Mouse (Mus musculus) kidney, adult 11 months (tissue): Measurements from ENCODE around the gene Rbbp5.
A peak's percentile ranks its signal among the peaks of the same experiment; 100 is the strongest.
"Not testable (repeated sequence)": the region's sequence is repeated elsewhere in the genome, so short reads cannot be mapped to it uniquely, and the experiment has no call there.

Experiments used
- DNase-seq: peaks from one replicate; pipeline ENCODE4 v3.0.0; 2022

Rbbp5 gene

DNA sequence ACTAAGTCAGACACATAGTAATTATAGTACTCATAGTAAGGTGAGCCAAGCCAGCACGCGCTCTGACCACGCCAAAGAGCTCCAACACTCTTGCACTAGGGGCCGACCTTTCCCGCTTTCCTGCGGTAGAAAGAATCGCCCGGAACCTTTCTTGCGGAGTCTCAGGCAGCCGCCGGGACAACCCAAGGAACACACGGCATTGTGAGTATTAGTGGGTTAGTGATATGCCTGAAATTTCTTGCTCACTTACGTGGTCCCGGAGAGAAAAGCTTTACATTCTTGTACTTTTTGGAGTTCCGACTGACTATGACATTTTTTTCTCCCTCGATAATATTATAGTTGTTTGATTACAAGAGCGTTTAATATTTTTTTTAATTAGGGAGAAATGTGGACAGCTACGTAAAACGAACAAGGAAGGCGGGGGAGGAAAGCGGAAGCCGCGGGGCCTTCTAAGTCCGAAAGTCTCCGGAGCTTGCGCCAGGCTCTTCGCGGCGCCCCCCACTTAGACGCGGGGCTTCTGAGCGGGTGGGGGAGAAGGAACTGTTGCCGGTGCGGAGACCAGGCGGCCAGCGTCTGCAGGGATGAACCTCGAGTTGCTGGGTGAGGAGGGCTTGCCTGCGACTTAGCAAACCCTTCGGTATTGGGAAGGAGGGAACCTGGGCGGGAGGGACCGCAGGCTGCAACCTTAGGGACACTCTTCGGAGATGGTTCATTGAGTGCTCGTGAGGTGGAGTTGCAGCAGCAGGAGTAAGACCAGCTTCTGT is at the start of gene Rbbp5:
Gene Rbbp5, plus strand, starts transcription at position 438 of the 764 bp plus-strand sequence.
- peak; percentile 82 for DNase-seq

DNA sequence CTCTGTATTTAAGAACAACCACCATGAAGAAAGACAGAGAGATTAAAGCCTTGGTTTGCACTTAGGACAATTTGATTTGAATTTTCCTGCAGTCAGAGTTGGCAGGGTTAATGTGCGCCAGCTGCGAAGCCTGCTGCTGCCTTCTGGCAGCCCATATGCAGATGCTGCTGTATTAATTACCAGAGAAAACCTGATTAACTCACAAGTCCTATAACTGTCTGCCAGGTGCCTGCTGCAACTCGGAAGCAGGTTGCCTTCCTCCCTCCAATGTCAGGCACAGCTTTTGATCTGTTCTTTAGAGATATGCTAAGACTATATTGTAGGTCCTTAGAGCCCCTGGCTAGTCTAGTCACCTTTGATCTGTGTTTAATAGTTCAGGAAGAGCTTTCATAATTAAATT is 46.3 kb upstream of the Rbbp5 start:
- DNase-seq, result no peak

DNA sequence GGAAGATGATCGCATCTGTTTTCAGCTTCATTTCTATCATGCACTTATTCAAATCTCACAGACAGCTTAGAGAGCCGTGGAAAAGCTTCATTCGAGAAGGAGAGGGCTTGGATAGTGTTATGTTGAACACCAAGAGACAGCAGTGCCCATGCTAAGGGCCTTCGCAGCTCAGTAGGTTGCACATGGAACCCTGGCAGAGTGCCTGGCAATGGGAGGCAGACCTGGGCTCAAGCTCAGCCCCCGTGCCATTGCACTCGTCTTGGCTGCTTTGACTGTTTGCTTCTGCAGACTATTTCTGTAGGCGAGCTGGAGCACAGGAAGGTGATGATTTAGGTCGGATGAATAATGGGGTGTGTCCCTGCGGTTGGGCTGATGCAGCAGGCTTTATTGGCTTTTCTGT is 45.4 kb upstream of the Rbbp5 start:
- DNase-seq, result peak; percentile 52

DNA sequence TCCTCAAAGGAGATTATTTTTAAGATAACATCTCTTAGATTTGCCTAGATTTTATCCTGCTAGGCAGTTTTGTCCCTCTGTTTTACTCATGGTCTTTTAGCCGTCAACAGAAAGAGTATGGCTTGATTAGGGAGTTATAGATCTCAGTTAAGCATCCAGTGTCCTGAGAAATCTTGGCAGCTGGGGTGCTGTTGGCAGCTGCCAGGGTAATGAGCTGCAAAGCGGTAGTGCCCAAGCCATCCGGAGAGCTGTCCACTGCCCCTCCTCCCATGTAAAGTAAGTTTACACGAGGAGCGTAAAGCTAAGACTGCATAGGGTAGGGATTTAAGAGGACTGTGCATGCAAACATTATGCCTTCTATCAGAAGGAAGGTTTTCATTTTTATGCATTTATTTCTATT is 43.8 kb upstream of the Rbbp5 start:
- no peak for DNase-seq

DNA sequence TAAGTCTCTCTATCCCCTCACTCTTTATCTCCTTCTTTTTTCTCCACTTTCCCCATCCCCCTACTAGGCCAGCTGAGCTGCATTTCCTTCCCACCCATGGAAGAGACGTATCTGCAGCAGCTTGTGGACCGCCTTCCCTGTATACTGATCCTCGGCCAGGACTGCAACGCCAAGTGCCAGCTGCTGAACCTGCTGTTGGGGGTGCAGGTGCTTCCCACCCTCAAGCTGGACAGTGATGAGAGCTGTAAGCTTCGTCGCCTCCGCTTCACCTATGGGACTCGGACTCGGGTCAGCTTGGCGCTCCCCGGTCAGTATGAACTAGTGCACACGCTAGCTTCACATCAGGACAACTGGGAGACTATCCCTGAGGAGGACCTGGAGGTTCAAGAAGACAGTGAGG is 43.1 kb upstream of the Rbbp5 start:
- no peak for DNase-seq

DNA sequence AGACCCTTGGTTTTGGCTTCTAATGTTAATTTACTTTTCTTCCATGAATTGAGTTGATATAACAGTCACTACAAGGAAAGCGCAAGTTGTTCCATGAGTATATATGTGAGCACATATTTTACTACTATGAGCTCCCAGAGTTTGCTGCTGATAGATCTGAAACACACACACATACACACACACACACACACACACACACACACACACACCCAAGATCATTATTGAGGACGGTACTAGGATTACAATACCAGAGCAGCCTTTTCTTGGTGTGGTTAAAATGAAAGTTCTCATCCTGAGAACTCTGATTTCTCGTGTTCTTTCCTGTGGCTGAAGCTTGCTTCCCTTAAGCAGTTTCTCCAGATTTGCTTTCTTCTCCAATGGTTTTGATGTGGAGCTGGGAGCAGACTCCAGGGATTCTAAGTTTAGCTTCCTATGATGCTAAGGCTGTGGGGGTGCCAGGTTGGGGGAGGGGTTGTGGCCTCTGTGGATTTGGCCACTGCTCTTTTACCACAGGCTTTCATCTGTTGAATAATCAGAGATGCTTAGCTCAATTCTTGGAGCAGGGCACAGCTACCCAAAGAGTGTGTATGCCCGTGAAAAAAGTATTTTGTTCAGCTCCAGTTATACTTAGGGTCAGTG is 40.7 kb upstream of the Rbbp5 start:
- DNase-seq, result no peak

DNA sequence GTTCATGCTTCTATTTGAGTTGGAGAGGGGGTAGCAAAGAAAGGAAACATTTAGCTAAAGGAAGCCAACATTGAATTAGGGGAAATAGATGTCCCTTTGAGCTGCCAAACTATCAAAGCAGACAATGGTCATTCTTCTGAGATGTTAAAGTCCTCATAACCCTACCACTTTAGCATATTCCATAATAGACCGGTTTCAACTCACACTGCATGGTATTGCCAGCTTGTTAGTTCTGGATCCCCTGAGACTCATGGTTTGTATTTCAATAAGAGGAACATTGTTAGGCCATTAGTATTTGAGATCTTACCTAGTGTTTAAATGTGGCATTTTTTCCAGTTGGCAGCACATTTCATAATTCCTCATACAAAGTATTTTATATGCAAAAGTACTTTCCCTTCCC is 40.2 kb upstream of the Rbbp5 start:
- no peak for DNase-seq

DNA sequence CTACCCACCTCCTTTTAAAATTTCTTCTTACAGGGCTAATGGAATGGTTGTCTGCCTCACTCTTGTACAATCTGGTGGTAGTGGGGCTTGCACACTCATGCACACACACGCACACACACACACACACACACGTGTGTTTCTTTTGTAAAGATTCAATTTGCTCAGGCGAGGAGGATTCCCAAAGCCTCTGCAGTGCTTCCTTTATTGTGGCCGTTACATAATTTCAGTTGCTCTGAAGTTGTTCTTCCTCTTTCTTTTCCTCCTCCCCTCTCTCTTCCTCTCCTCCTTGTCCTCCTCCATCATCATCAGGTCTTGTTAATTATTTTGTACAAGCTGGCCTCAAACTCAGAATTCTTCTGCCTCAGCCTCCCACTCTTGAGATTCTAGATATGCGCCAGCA is 39.8 kb upstream of the Rbbp5 start:
- no peak for DNase-seq

DNA sequence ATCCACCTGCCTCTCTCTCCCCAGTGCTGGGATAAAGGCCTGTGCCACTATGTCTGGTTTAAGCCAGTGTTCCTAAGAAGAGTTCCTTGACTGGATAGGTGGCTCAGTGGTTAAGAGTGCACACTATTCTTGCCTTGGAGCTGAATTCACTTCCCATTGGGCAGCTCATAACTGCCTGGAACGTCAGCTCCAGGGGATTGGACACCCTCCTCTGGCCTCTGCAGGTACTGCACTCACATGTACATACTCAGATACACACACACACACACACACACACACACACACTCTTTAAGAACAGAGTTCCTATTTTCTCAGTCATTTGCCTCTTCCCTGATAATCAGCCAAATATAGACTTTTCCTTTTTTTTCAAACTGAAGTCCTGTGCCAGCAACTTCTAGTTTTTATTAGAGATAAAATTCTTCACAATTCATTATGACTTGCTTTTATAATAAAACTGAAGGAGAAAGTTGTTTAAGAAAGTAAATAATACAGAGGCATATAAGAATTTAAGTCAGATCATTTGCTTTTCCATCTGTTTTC is 36.2 kb upstream of the Rbbp5 start:
- no peak for DNase-seq

DNA sequence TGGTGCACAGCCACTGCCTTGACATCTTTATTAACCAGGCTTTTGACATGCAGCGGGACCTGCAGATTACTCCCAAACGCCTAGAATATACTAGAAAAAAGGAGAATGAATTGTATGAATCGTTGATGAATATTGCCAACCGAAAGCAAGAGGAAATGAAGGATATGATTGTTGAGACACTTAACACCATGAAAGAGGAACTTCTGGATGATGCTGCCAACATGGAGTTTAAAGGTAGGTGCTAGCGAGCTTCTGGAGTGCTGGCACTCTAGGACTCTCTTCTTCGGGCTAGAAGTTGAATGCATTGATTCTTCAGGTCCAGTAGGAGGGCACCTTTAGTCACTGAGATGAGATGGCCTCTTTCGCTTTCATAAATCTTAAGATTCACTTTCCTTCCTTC is 27.4 kb upstream of the Rbbp5 start:
- no peak for DNase-seq

DNA sequence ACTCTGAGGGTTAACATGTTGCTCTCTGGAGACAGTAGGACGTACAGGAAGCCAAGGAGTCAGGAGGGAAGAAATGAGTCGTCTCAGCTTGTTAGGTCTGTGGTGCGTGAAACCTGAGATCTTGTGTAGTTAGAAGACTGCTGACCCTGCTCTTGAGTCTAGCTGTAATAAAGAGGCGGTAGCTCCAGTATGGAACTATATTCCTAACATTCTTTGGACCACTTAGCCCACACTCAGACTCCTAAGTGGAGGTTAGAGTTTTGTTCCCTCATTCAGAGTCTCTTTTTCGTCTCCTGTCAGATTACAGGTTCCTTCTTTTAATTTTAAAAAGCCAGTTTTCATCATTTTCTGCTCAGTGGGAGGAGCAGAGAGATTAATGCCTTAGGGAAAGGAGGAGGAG is 12.5 kb upstream of the Rbbp5 start:
- DNase-seq, result no peak

DNA sequence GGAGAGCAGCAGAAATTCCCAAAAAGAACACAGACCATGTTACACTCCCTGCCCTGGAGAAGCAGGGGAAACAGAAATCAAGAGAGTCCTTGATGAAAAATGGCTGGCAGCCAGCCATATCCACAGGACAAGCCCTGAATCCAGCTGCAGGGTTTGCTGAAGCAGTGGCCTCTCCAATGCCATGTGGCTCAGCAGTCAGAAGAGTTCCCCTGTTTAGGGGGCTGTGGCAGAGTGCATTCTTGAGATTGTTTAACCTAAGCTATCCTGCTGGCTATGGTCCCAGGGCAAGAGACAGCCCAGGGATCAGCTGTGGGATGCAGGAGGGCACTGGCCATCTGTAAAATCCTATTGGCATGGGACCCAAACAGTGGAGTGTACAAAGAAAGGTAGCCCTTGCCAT is 8.2 kb upstream of the Rbbp5 start:
- no peak for DNase-seq

DNA sequence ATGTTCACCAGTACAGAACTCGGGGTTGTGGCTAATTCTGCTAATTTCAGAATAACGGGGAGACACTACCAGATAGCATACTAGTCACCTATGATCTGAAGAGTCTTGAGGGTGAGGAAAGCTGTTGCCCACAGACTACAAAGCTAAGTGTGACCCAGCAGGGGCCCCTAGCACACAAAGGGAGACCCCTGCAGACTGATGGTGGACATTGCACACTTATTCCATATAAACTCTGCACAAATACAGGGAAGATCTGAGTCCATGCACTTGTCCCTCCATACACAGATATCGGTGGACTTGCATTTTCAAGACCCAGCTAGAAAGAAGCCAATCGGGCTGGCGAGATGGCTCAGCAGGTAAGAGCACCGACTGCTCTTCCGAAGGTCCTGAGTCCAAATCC is 7.6 kb upstream of the Rbbp5 start:
- no peak for DNase-seq

DNA sequence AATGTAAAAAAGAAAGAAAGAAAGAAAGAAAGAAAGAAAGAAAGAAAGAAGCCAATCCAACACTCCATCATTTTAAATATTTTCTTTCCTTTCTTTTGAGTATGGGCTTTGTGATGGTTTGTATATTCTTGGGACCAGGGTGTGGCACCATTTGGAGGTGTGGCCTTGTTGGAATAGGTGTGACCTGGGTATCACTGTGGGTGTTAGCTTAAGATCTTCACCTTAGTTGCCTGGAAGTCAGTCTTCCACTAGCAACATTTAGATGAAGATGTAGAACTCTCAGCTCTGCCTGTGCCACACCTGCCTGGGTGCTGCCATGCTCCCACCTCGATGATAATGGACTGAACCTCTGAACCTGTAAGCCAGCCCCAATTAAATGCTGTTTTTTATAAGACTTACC is 7.1 kb upstream of the Rbbp5 start:
- not testable (repeated sequence) for DNase-seq

DNA sequence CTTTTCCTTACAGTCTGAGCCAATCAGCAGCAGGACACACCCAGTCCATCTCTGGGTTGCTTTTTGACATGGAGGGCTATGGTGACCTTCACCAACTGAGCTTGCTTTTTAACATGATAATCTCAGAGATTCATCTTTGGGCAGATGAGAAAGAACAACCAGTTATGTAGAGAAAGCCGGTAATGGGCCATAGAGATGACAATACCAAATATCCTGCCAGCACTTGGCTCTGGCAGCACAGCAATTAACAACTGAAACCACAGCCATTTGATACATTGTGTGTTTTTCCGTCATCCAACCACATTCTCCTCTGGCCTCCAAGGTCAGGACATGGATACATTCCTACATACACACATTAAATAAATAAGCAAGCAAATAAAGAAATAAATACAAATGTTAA is 6.1 kb upstream of the Rbbp5 start:
- DNase-seq, result no peak

DNA sequence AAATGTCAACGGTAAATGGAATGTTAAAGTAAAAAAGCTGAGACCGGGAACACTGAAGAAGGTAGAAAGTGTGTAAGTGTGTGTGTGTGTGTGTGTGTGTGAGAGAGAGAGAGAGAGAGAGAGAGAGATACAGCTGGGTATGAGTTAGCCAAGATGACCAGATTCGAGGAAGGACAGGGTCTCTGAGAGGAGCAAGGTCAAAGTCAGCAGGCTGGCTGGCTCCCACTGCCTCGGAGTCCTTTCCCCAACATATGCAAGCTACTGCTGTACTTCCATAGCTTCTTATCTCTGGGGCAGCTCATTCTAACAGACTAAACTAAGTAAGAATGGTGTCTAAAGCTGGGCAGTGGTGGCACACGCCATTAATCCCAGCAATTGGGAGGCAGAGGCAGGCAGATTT is 5.7 kb upstream of the Rbbp5 start:
- no peak for DNase-seq

DNA sequence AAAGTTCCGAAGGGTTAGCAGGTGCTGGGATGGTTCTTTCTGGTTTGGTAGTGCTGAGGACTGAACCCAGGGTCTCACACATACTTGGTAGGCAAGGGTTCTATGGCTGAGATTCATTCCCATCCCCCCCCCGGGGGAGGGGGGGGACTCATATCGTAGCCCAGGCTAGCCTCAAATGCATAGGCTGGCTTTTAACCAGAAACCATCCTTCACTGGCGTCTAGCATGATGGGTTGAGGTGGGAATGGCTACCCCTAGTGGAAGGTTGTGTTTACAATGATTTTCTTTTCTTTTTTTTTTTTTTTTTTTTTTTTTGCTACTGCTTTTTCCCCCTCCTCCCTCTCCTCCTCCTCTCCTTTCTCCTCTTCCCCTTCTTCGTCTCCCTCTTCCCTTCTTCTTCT is 4.6 kb upstream of the Rbbp5 start:
- no peak for DNase-seq

DNA sequence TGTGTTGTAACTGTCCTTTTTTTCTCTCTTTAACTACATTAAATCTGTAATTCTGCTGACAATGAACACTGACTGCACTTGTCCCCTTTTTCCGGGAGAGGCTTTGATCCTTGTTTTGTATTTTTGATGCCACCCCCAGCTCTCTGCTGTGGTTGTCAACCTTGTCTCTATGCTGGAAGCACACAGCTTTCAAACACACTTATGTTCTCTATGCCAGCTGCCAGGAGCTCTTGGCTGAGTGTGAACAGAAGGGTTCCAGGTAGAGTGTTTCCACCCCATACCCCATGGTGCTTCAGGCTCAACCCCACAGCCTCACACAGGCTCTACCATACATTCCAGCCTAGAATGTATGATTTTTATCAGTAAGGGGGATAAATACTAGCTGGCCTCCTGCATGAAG is 2.7 kb upstream of the Rbbp5 start:
- DNase-seq, result no peak

DNA sequence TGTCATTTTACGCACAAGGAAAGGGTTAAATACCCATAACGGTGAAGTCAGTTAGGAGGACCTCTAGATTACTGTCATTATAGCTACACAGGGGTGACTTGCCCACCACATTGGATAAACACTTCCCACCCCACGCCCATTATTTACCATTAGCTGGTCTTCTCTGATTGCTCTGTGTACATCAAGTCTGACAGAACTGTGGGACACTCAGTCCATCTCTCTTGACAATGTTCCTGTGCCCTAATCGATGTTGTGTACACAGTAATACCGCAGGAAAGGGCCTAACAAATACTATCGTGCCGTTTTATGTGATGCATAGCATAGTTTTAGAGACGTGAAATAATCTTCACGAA is 614 bp upstream of the Rbbp5 start:
- DNase-seq, result no peak

DNA sequence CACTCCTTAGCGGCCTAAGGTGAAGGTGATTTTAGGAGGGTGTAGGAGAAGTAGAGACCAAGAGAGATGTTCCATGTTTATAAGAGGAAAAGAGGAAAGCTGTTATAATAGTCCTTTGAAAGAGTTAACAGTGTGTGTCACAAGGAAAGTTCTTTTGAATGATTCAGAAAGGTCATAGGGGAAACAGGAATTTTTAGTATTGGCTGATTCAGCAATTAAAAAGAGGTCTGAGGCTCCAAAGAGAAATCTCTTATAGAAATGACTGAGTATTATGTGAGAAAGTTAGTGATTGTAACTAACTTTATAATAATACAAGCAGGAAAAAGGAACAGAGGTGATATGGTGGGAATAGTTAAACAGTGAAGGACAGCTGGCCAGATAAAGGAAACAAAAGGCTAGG is 2.3 kb downstream of the Rbbp5 start:
- DNase-seq, result no peak

DNA sequence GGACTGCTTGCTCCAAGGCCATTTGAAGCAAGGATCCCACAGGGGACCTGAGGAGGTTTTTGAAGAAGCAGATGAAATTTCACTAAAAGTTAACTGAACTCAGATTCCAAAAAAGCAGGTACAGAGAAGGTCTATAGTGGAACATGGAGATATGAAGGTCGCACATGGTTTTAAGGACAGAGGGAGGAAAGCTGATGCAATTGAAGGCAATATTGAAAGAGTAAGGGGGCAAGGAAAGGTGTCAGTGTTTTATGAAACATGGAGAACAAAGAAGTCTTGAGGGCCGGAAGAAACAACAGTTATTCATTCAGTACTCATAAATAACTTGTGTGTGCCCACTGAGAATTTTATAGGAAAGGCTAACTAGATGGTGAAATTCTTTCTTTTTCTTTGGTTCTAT is 4.5 kb downstream of the Rbbp5 start:
- DNase-seq, result no peak

DNA sequence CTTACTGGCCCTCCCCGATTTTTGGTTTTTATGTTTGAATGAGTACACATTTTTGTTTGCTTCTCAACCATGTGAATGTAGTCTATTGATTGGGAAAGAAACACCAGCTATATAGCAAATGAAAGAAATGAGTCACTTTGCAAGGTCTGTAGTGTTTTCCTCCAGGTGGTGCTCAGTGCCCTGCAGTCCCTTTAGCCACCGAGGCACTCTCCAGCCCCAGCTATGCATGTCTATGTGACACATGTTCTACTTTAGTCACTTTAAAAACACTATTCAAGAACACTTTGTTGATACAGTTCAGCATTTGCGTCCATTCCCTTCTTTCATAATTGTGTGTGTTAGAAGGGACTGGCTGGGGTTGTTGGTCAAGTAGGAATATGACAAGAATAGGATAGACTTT is 6.1 kb downstream of the Rbbp5 start:
- no peak for DNase-seq

DNA sequence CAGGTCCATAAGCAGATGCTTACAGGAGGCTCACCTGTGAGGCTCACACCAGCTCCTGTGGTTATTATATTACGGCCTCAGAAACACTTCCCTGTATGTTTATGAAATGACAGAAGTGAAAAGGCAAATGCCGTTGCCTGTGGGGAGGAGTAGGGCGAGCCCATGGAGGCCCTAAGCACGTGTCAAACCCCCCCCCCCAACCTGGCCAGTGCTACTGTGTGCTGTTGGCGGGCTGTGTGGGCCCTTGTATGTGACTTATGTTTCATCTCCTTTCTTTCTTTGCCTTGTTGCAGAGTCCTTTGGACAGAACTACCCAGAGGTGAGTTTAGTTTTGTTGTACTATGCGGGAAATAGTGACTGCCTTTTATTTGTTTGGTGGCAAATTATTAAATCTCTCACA is 6.6 kb downstream of the Rbbp5 start:
- DNase-seq, result no peak

DNA sequence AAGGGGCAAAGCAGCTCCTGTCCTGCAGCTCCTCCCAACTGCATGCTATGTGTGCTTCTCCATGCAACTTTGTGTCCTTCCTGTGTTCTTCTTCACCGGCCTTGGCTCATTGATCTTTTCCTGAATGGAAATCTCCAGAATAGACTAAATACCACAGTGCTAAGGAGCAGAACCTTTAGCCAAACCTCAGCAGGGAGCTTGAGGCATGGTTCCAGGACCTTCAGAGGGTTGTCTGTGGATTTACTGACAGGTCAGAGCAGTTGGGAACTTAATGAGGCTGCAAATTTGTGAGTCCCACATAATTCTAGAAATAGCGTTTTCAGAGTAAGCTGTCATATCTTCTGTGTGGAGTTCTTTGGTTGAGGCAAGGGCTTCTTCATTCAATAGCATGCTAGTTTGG is 23.4 kb downstream of the Rbbp5 start:
- DNase-seq, result no peak

DNA sequence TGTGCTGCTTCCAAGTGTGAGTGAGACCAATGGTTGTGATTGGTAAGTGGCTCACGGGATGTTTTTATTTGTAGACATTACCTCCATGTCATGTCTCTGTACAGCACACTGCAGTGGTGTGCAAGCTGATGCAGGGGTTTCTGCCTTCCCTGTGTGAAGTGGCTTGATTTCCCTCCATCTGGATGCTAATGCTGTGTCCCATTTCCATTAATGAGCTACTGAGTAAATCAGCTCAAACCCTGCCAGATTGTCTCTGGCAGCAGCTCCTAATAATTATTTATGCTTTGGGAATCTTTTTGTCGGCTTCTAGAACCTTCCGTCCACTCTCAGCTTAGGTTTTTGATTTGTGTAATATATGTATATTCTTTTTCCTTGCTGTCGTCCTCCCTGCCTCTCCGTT is 28.0 kb downstream of the Rbbp5 start:
- DNase-seq, result no peak
